Mouse (Mus musculus) forebrain, embryonic 16.5 days (tissue): ENCODE data around the gene Tmem254c. TPM values are rescaled to one million over a fixed set of nuclear protein-coding genes. Genes with fewer than 3 reads are reported as not detected.
"Not testable (repeated sequence)": the region's sequence is repeated elsewhere in the genome, so short reads cannot be mapped to it uniquely, and the experiment has no call there.

ENCODE experiments used
- ATAC-seq: fragments of 200-750 bp; cut with Nextera tagmentation; 2 replicates; pipeline ENCODE4 v1.8.0; 2017; ENCODE audit warnings: mild to moderate bottlenecking, moderate library complexity
- H3K27ac ChIP-seq: fragments of 300-500 bp; sonication (generic); 2 replicates; pipeline ENCODE4 v1.5.1; 2014; ENCODE audit warnings: low read length, control low read depth
- H3K27me3 ChIP-seq: fragments of 300-500 bp; sonication (generic); replicated peaks from 2 replicates; pipeline ENCODE4 v1.6.1; 2014; ENCODE audit warnings: low read length; ENCODE audit not compliant: control insufficient read depth, insufficient read depth
- H3K36me3 ChIP-seq: fragments of 300-500 bp; sonication (generic); 2 replicates; pipeline ENCODE4 v1.6.1; 2014; ENCODE audit not compliant: control insufficient read depth, insufficient read depth
- H3K4me1 ChIP-seq: fragments of 300-500 bp; sonication (generic); replicated peaks from 2 replicates; pipeline ENCODE4 v1.6.1; 2014; ENCODE audit warnings: low read length; ENCODE audit not compliant: control insufficient read depth, insufficient read depth
- H3K4me2 ChIP-seq: fragments of 300-500 bp; sonication (generic); 2 replicates; pipeline ENCODE4 v1.6.1; 2014; ENCODE audit warnings: mild to moderate bottlenecking, low read length, control low read depth
- H3K4me3 ChIP-seq: fragments of 300-500 bp; sonication (generic); replicated peaks from 2 replicates; pipeline ENCODE4 v1.5.1; 2014; ENCODE audit warnings: mild to moderate bottlenecking, low read length, control low read depth
- H3K9ac ChIP-seq: fragments of 300-500 bp; sonication (generic); replicated peaks from 2 replicates; pipeline ENCODE4 v1.6.1; 2014; ENCODE audit warnings: low read depth, low read length, control low read depth
- H3K9me3 ChIP-seq: fragments of 300-500 bp; sonication (generic); 2 replicates; pipeline ENCODE4 v1.6.1; 2016; ENCODE audit warnings: low read length; ENCODE audit not compliant: control insufficient read depth
- WGBS: fragments of 180-500 bp; shearing (Covaris S2); extraction: QIAGEN DNeasy Blood & Tissue Kit; methylation state at CpG from one replicate; pipeline ENCODE4 v1.1.7; 2014; 5-methylcytosine and 5-hydroxymethylcytosine counted together
- polyA plus RNA-seq: library from polyadenylated mRNA; unstranded; fragments of >200 nt; fragmentation: Nextera tagmentation; extraction: Ambion mirVana; gene quantifications from 2 replicates; pipeline ENCODE4 v1.2.1, GENCODE M21; 2015

Gene Tmem254c
- polyA plus RNA-seq, 1 experiment from 2014 or later, result 17.5 TPM

GRCm38 (mm10) chr14:26047026-26047425 is 20.1 kb downstream of the Tmem254c start:
- H3K9ac ChIP-seq, ATAC-seq, H3K9me3 ChIP-seq, H3K4me1 ChIP-seq, H3K4me2 ChIP-seq, H3K27ac ChIP-seq, H3K4me3 ChIP-seq, H3K27me3 ChIP-seq, H3K36me3 ChIP-seq: not testable (repeated sequence)
- no CpG with 5 or more reads among the region's 8 CpGs for WGBS

- not testable (repeated sequence) for H3K9ac ChIP-seq, H3K36me3 ChIP-seq, H3K27ac ChIP-seq, ATAC-seq, H3K4me2 ChIP-seq, H3K4me3 ChIP-seq, H3K9me3 ChIP-seq, H3K4me1 ChIP-seq, H3K27me3 ChIP-seq
- no CpG with 5 or more reads among the region's 5 CpGs for WGBS
Observed at GRCm38 (mm10) chr14:26045007-26045406, 22.1 kb downstream of the Tmem254c start.

- not testable (repeated sequence) for H3K4me3 ChIP-seq, H3K27me3 ChIP-seq, H3K36me3 ChIP-seq, H3K9ac ChIP-seq, H3K4me2 ChIP-seq, H3K9me3 ChIP-seq, H3K27ac ChIP-seq, ATAC-seq, H3K4me1 ChIP-seq
- WGBS, result no CpG with 5 or more reads among the region's 26 CpGs
Observed at GRCm38 (mm10) chr14:26042611-26043010, 24.5 kb downstream of the Tmem254c start, which contains the start of gene Gm9780. TSS of gene Gm9780 (minus strand) at chr14:26042711.

- not testable (repeated sequence) for H3K36me3 ChIP-seq, H3K4me1 ChIP-seq, H3K9me3 ChIP-seq, H3K9ac ChIP-seq, H3K4me3 ChIP-seq, H3K4me2 ChIP-seq, H3K27ac ChIP-seq, H3K27me3 ChIP-seq, ATAC-seq
- WGBS, result no CpG with 5 or more reads among the region's 6 CpGs
Observed at GRCm38 (mm10) chr14:26035439-26035838, 31.7 kb downstream of the Tmem254c start.

- WGBS, result no CpG with 5 or more reads among the region's 3 CpGs
- H3K9ac ChIP-seq, H3K27me3 ChIP-seq, ATAC-seq, H3K4me1 ChIP-seq, H3K4me3 ChIP-seq, H3K36me3 ChIP-seq, H3K27ac ChIP-seq, H3K4me2 ChIP-seq, H3K9me3 ChIP-seq: not testable (repeated sequence)
Observed at GRCm38 (mm10) chr14:26034364-26034763, 32.8 kb downstream of the Tmem254c start.

- H3K36me3 ChIP-seq, ATAC-seq, H3K9me3 ChIP-seq, H3K27ac ChIP-seq, H3K9ac ChIP-seq, H3K4me3 ChIP-seq, H3K4me2 ChIP-seq, H3K27me3 ChIP-seq, H3K4me1 ChIP-seq: not testable (repeated sequence)
- no CpG with 5 or more reads among the region's 12 CpGs for WGBS
Observed at GRCm38 (mm10) chr14:26025653-26026052, 41.5 kb downstream of the Tmem254c start.

- not testable (repeated sequence) for H3K4me1 ChIP-seq, H3K4me2 ChIP-seq, H3K9me3 ChIP-seq
Observed at GRCm38 (mm10) chr14:26022831-26023230, 44.3 kb downstream of the Tmem254c start.

GRCm38 (mm10) chr14:26021555-26021954 is 45.6 kb downstream of the Tmem254c start:
- H3K4me1 ChIP-seq, H3K9me3 ChIP-seq, ATAC-seq, H3K9ac ChIP-seq, H3K27ac ChIP-seq, H3K36me3 ChIP-seq, H3K4me2 ChIP-seq, H3K27me3 ChIP-seq, H3K4me3 ChIP-seq: not testable (repeated sequence)
- no CpG with 5 or more reads among the region's 9 CpGs for WGBS

More at GRCm38 (mm10) chr14:26022831-26023230, 44.3 kb downstream of the Tmem254c start:
- not testable (repeated sequence) for H3K4me3 ChIP-seq, H3K27ac ChIP-seq, H3K9ac ChIP-seq, ATAC-seq, H3K36me3 ChIP-seq, H3K27me3 ChIP-seq
- WGBS, result no CpG with 5 or more reads among the region's 6 CpGs

- not testable (repeated sequence) for H3K9me3 ChIP-seq, H3K4me3 ChIP-seq, H3K27me3 ChIP-seq, ATAC-seq, H3K9ac ChIP-seq, H3K4me2 ChIP-seq, H3K36me3 ChIP-seq, H3K27ac ChIP-seq, H3K4me1 ChIP-seq
- WGBS, result no CpG with 5 or more reads among the region's 7 CpGs
Observed at GRCm38 (mm10) chr14:26016414-26016813, 50.7 kb downstream of the Tmem254c start.
